Mouse (Mus musculus): ENCODE results near the gene Bola1. TPM values are rescaled to one million over a fixed set of nuclear protein-coding genes. Genes with fewer than 3 reads are reported as not detected.

The Bola1 gene
- polyA plus RNA-seq, 2 experiments = 43.9 to 60.2 TPM

GRCm38 (mm10) chr3:96264404-96264949 is 45.0 kb upstream of the Bola1 start:
- Histone ChIP-seq H3K36me3 (ENCODE audit: control insufficient read depth, insufficient read depth, low read length) (no peaks in the 10 kb centered on the region), H3K27ac (replicated peaks; ENCODE audit: low read depth, low read length) (peak overlapping the region; percentile 98), H3K4me3 (replicated peaks; ENCODE audit: low read length) (peak overlapping the region; percentile 60; the same call in 1 of the 2 replicates), H3K27me3 (ENCODE audit: control insufficient read depth, insufficient read depth, low read length) (no peaks in the 10 kb centered on the region), H3K9ac (ENCODE audit: low read depth, low read length, severe bottlenecking) (no peak overlapping the region), H3K9me3 (ENCODE audit: control insufficient read depth, low read length) (no peaks in the 10 kb centered on the region), H3K4me1 (ENCODE audit: control insufficient read depth, insufficient read depth, low read length) (peaks cover 17% of the 10 kb centered on the region), H3K4me2 (replicated peaks; ENCODE audit: low read depth, low read length, severe bottlenecking) (peak overlapping the region; percentile 78)
- no peak for TF ChIP-seq POLR2A (IDR thresholded peaks at IDR 0.05; ENCODE audit: borderline replicate concordance, extremely low read depth, insufficient read depth, insufficient read length)
- no peak for ATAC-seq (ENCODE audit: low FRiP score, low read depth)
- 71% methylated on average over 7 of the region's 7 CpGs for WGBS
- DNase-seq (ENCODE audit: low spot score) = no peak

- DNase-seq (ENCODE audit: low spot score) (peak; percentile 62), ATAC-seq (ENCODE audit: low FRiP score, low read depth) (peak; percentile 27; the same call in 1 of the 2 replicates)
- WGBS = 9% methylated on average over 27 of the region's 27 CpGs
- no peak for TF ChIP-seq POLR2A (IDR thresholded peaks at IDR 0.05; ENCODE audit: borderline replicate concordance, extremely low read depth, insufficient read depth, insufficient read length)
- no peaks in the 10 kb centered on the region for H3K36me3 ChIP-seq (ENCODE audit: control insufficient read depth, insufficient read depth, low read length)
- H3K4me3 ChIP-seq (replicated peaks; ENCODE audit: low read length) = peak overlapping the region; percentile 60
- H3K9ac ChIP-seq (ENCODE audit: low read depth, low read length, severe bottlenecking) = peak overlapping the region; percentile 75
- no peaks in the 10 kb centered on the region for H3K27me3 ChIP-seq (ENCODE audit: control insufficient read depth, insufficient read depth, low read length)
- peak overlapping the region; percentile 78 for H3K4me2 ChIP-seq (replicated peaks; ENCODE audit: low read depth, low read length, severe bottlenecking)
- peak overlapping the region; percentile 98 for H3K27ac ChIP-seq (replicated peaks; ENCODE audit: low read depth, low read length)
- H3K9me3 ChIP-seq (ENCODE audit: control insufficient read depth, low read length) = no peaks in the 10 kb centered on the region
- H3K4me1 ChIP-seq (ENCODE audit: control insufficient read depth, insufficient read depth, low read length) = peaks cover 17% of the 10 kb centered on the region
Observed at GRCm38 (mm10) chr3:96263558-96264403, 44.3 kb upstream of the Bola1 start.

DNA sequence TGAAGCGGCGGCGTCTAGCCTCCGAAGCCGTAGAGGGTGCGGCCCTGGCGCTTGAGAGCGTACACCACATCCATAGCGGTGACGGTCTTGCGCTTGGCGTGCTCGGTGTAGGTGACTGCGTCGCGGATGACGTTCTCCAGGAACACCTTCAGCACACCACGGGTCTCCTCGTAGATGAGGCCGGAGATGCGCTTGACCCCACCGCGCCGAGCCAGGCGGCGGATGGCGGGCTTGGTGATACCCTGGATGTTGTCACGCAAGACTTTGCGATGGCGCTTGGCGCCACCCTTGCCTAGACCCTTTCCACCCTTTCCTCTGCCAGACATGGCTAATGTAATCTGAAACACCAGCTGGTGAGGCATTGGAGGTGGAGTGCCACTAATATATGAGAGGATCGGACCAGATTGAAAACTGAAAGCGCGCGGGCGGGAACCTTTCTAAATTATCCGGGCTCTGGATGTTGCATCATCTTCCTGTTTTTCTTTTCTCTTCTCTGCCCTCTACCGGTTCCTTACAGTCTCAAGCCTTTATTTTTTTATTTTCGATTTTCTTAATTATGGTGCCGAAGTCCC is 43.6 kb upstream of the Bola1 start, which contains the start of gene Hist2h4:
TSS of gene Hist2h4 (minus strand) at position 333 of the 572 bp plus-strand sequence.
- peaks cover 17% of the 10 kb centered on the region for H3K4me1 ChIP-seq (ENCODE audit: control insufficient read depth, insufficient read depth, low read length)
- TF ChIP-seq POLR2A (IDR thresholded peaks at IDR 0.05; ENCODE audit: borderline replicate concordance, extremely low read depth, insufficient read depth, insufficient read length) = peak; percentile 99; the same call in 1 of the 2 replicates
- ATAC-seq (ENCODE audit: low FRiP score, low read depth) (peak; percentile 90), DNase-seq (ENCODE audit: low spot score) (peak; percentile 99)
- no peaks in the 10 kb centered on the region for H3K9me3 ChIP-seq (ENCODE audit: control insufficient read depth, low read length)
- peak within 1 kb of the TSS; percentile 98 for H3K27ac ChIP-seq (replicated peaks; ENCODE audit: low read depth, low read length)
- no peaks in the 10 kb centered on the region for H3K27me3 ChIP-seq (ENCODE audit: control insufficient read depth, insufficient read depth, low read length)
- WGBS = under 1% methylated on average over 40 of the region's 40 CpGs
- H3K36me3 ChIP-seq (ENCODE audit: control insufficient read depth, insufficient read depth, low read length) = no peaks in the 10 kb centered on the region
- H3K4me2 ChIP-seq (replicated peaks; ENCODE audit: low read depth, low read length, severe bottlenecking) = peak within 1 kb of the TSS; percentile 78
- peak within 1 kb of the TSS; percentile 60 for H3K4me3 ChIP-seq (replicated peaks; ENCODE audit: low read length)
- peak within 1 kb of the TSS; percentile 75 for H3K9ac ChIP-seq (ENCODE audit: low read depth, low read length, severe bottlenecking)

DNA sequence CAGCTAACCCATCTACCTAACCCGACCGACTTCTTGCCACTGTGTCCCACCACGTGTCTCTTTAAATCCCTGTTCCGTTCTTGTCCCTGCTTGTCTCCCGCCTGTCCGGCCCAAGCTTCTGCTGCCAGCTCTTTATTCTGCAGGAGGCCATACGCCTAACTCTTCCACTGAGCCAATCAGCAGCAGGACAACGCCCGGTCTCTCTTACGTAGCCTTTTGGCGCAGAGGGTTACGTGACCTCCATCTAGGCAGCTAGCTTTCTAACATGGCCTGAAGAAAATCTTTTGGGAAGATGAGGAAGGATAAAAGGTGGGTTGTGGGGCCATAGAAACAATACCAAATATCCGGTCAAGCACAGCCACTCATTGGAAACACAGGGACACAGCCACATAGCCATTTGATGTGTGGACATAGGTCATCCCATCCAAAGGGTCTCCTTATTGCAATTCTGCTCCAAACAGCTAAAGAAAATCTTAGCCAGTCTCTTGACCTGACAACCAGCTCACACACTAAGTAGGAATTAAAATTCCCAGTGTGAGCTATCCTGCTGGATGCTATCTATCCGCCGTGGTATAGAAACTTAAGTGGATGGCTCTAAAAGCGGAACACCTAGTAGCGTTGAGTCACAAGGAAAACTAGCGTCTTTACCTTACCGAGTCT is 42.8 kb upstream of the Bola1 start:
- Histone ChIP-seq H3K27ac (replicated peaks; ENCODE audit: low read depth, low read length) (peak overlapping the region; percentile 98), H3K4me3 (replicated peaks; ENCODE audit: low read length) (peak overlapping the region; percentile 60), H3K4me2 (replicated peaks; ENCODE audit: low read depth, low read length, severe bottlenecking) (peak overlapping the region; percentile 78), H3K9ac (ENCODE audit: low read depth, low read length, severe bottlenecking) (peak overlapping the region; percentile 72), H3K9me3 (ENCODE audit: control insufficient read depth, low read length) (no peaks in the 10 kb centered on the region), H3K4me1 (ENCODE audit: control insufficient read depth, insufficient read depth, low read length) (peaks cover 17% of the 10 kb centered on the region), H3K36me3 (ENCODE audit: control insufficient read depth, insufficient read depth, low read length) (no peaks in the 10 kb centered on the region), H3K27me3 (ENCODE audit: control insufficient read depth, insufficient read depth, low read length) (no peaks in the 10 kb centered on the region)
- under 1% methylated on average over 19 of the region's 19 CpGs for WGBS
- ATAC-seq (ENCODE audit: low FRiP score, low read depth) (peak; percentile 68), DNase-seq (ENCODE audit: low spot score) (peak; percentile 85)
- TF ChIP-seq POLR2A (IDR thresholded peaks at IDR 0.05; ENCODE audit: borderline replicate concordance, extremely low read depth, insufficient read depth, insufficient read length) = peak; percentile 12; the same call in 1 of the 2 replicates

- Histone ChIP-seq H3K27ac (replicated peaks; ENCODE audit: low read depth, low read length) (peak overlapping the region; percentile 98; the same call in 1 of the 2 replicates), H3K9me3 (ENCODE audit: control insufficient read depth, low read length) (no peaks in the 10 kb centered on the region), H3K36me3 (ENCODE audit: control insufficient read depth, insufficient read depth, low read length) (no peaks in the 10 kb centered on the region), H3K27me3 (ENCODE audit: control insufficient read depth, insufficient read depth, low read length) (no peaks in the 10 kb centered on the region), H3K4me2 (replicated peaks; ENCODE audit: low read depth, low read length, severe bottlenecking) (peak overlapping the region; percentile 78), H3K4me1 (ENCODE audit: control insufficient read depth, insufficient read depth, low read length) (peaks cover 17% of the 10 kb centered on the region), H3K9ac (ENCODE audit: low read depth, low read length, severe bottlenecking) (peak overlapping the region; percentile 72; the same call in 1 of the 2 replicates), H3K4me3 (replicated peaks; ENCODE audit: low read length) (peak overlapping the region; percentile 60; the same call in 1 of the 2 replicates)
- DNase-seq (ENCODE audit: low spot score) (no peak), ATAC-seq (ENCODE audit: low FRiP score, low read depth) (no peak)
- no peak for TF ChIP-seq POLR2A (IDR thresholded peaks at IDR 0.05; ENCODE audit: borderline replicate concordance, extremely low read depth, insufficient read depth, insufficient read length)
- WGBS = 49% methylated on average over 3 of the region's 3 CpGs
Observed at GRCm38 (mm10) chr3:96261623-96262022, 42.1 kb upstream of the Bola1 start.

Measured in limb, embryonic 14.5 days (tissue).